Comparison of ENCODE assay signal across 20 mouse cellular contexts in genomic region chr15:87726657-87727236, GRCm38 (mm10).
A peak's percentile ranks its signal among the peaks of the same experiment; 100 is the strongest.
DNase-seq lines count a peak whose midpoint lies in the region; ATAC-seq and TF ChIP-seq lines count a peak whose summit lies in the region.
"Had no signal": no experiment of that assay in that cellular context is flagged by ENCODE, and none has a peak within 500 bp of the region (broad histone marks: within the 10 kb centered on the region; RNA-seq: fewer than 3 reads in every experiment).

No protein-coding gene starts in this region.

- H3K9ac ChIP-seq in forebrain, postnatal 0 days: no peak overlapping the region
- H3K9ac ChIP-seq in midbrain, embryonic 16.5 days (ENCODE audit: low read depth, low read length): no peak overlapping the region
- H3K9ac ChIP-seq: embryonic facial prominence, embryonic 13.5 days; liver, embryonic 13.5 days; midbrain, embryonic 12.5 days had no signal

- H3K4me1 ChIP-seq in forebrain, postnatal 0 days (ENCODE audit: insufficient read depth): no peaks in the 10 kb centered on the region
- no peaks in the 10 kb centered on the region; the same call in 1 of the 2 replicates for H3K4me1 ChIP-seq in midbrain, embryonic 16.5 days (ENCODE audit: control insufficient read depth, insufficient read depth, low read length)
- H3K4me1 ChIP-seq: embryonic facial prominence, embryonic 13.5 days; limb, embryonic 10.5 days; liver, embryonic 13.5 days had no signal

- no peak overlapping the region for H3K4me3 ChIP-seq in forebrain, postnatal 0 days (ENCODE audit: low read depth, low read length)
- no peak overlapping the region for H3K4me3 ChIP-seq in midbrain, embryonic 16.5 days (ENCODE audit: low read depth, low read length)
- H3K4me3 ChIP-seq: embryonic facial prominence, embryonic 13.5 days; limb, embryonic 10.5 days; liver, embryonic 13.5 days; midbrain, embryonic 12.5 days had no signal

- no peaks in the 10 kb centered on the region for H3K36me3 ChIP-seq in forebrain, postnatal 0 days (ENCODE audit: insufficient read depth)
- no peaks in the 10 kb centered on the region for H3K36me3 ChIP-seq in midbrain, embryonic 16.5 days (ENCODE audit: control insufficient read depth, insufficient read depth, low read length)
- H3K36me3 ChIP-seq: embryonic facial prominence, embryonic 13.5 days; limb, embryonic 10.5 days; liver, embryonic 13.5 days; midbrain, embryonic 12.5 days had no signal

- TF ChIP-seq CTCF in forebrain, postnatal 0 days (IDR thresholded peaks at IDR 0.05; ENCODE audit: low read depth): no peak

- H3K4me2 ChIP-seq in forebrain, postnatal 0 days (ENCODE audit: low read depth): no peak overlapping the region
- no peak overlapping the region for H3K4me2 ChIP-seq in midbrain, embryonic 16.5 days (ENCODE audit: low read length)
- H3K4me2 ChIP-seq: embryonic facial prominence, embryonic 13.5 days; heart, embryonic 11.5 days; liver, embryonic 13.5 days; midbrain, embryonic 12.5 days had no signal

- WGBS in forebrain, postnatal 0 days: 39% methylated on average over 20 of the region's 20 CpGs
- WGBS in midbrain, embryonic 16.5 days: 62% methylated on average over 20 of the region's 20 CpGs

- H3K27ac ChIP-seq in forebrain, postnatal 0 days (ENCODE audit: low read depth, low read length): no peak overlapping the region
- H3K27ac ChIP-seq in midbrain, embryonic 16.5 days (ENCODE audit: low read length): 0 out of 2 replicates have a peak overlapping the region, but pooled peaks have one; percentile 47
- H3K27ac ChIP-seq: embryonic facial prominence, embryonic 13.5 days; limb, embryonic 10.5 days; liver, embryonic 13.5 days; midbrain, embryonic 12.5 days had no signal

- H3K9me3 ChIP-seq in forebrain, postnatal 0 days (ENCODE audit: low read length): no peaks in the 10 kb centered on the region
- no peaks in the 10 kb centered on the region for H3K9me3 ChIP-seq in midbrain, embryonic 16.5 days (replicated peaks; ENCODE audit: control insufficient read depth, low read length, poor library complexity, severe bottlenecking)
- H3K9me3 ChIP-seq: embryonic facial prominence, embryonic 13.5 days; limb, embryonic 10.5 days; liver, embryonic 13.5 days; midbrain, embryonic 12.5 days had no signal

- peak; percentile 37 to 51 for DNase-seq in cerebellum, postnatal 14 days
- no peak for DNase-seq in cerebellum, postnatal 25 days
- DNase-seq in lung, postnatal 10 days: peak; percentile 4
- no peak for DNase-seq in lung, postnatal 14 days
- peak; percentile 57 for DNase-seq in forebrain, postnatal 0 days
- no peak for DNase-seq in thymus, postnatal 10 days (ENCODE audit: low spot score in 2 of 2)
- no peak for DNase-seq in embryo, embryonic 10.5 days (ENCODE audit: low spot score)
- DNase-seq: adrenal gland, postnatal 25 days; gastrocnemius, postnatal 14 days; kidney, adult 11 months; kidney, postnatal 36 days; liver, embryonic 13.5 days; right cerebral cortex, postnatal 14 days had no signal

- ATAC-seq in forebrain, postnatal 0 days: peak; percentile 50
- no peak for ATAC-seq in midbrain, embryonic 16.5 days
- ATAC-seq: activated CD4-positive, CD25-positive, alpha-beta regulatory T cell, adult 4 months had no signal

- no peaks in the 10 kb centered on the region for H3K27me3 ChIP-seq in forebrain, postnatal 0 days (ENCODE audit: insufficient read depth, low read length)
- H3K27me3 ChIP-seq in midbrain, embryonic 16.5 days (ENCODE audit: control insufficient read depth, insufficient read depth, low read depth, low read length): no peaks in the 10 kb centered on the region
- H3K27me3 ChIP-seq: CH12.LX; embryonic facial prominence, embryonic 13.5 days; liver, embryonic 13.5 days; midbrain, embryonic 12.5 days had no signal

Comparison
In these comparisons a context has a peak if more than half of its experiments do, and no peak if none do; other contexts are left out.
1. DNase-seq: peak in cerebellum, postnatal 14 days (2 of 2), lung, postnatal 10 days (single experiment) and forebrain, postnatal 0 days (single experiment); none in cerebellum, postnatal 25 days (0 of 2), lung, postnatal 14 days (single experiment), thymus, postnatal 10 days (0 of 2) and embryo, embryonic 10.5 days (single experiment).